Mouse (Mus musculus) cerebellum, adult 2 months (tissue): ENCODE results near the gene Dock9.

ENCODE experiments used
- CTCF ChIP-seq: fragments of 200-500 bp; IDR thresholded peaks from 2 replicates; pipeline ENCODE4 v1.5.1; 2011; ENCODE audit warnings: low read depth, mild to moderate bottlenecking, control low read depth, low read length, moderate library complexity, borderline replicate concordance; ENCODE audit not compliant: insufficient read depth
- POLR2A ChIP-seq: fragments of 200-500 bp; IDR thresholded peaks from 2 replicates; pipeline ENCODE4 v1.6.1; 2011; ENCODE audit warnings: low read length, control low read depth, borderline replicate concordance; ENCODE audit not compliant: insufficient read depth

DNA sequence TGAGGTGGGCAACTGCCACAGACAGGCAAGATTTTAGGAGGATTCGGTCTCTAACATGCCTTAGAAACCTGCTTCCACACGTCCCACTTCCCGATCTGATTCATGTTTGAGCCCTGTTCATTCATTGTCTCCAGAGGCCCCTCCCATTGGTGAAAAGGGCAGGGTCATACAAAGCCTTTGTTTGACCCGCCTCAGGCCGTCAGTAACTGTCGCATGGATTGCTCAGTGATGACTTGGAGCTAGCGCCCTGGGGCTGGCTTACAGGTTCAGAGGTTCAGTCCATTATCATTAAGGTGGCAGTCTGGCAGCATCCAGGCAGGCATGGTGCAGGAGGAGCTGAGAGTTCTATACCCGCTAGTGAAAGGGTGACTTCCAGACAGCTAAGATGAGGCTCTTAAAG lies 46.8 kb upstream of the Dock9 start:
- TF ChIP-seq POLR2A (no peak), CTCF (no peak)
